Mouse (Mus musculus) T-cell, adult 2 months (primary cell): Measurements from ENCODE around the gene Tapbp.
"Not testable (repeated sequence)": the region's sequence is repeated elsewhere in the genome, so short reads cannot be mapped to it uniquely, and the experiment has no call there.

Experiments used
- DNase-seq: peaks from one replicate; pipeline ENCODE4 v3.0.0; 2022; ENCODE audit warnings: low spot score

Gene Tapbp

GRCm38 (mm10) chr17:33948090-33948904 is 32.6 kb downstream of the Tapbp start:
- no peak for DNase-seq

DNA sequence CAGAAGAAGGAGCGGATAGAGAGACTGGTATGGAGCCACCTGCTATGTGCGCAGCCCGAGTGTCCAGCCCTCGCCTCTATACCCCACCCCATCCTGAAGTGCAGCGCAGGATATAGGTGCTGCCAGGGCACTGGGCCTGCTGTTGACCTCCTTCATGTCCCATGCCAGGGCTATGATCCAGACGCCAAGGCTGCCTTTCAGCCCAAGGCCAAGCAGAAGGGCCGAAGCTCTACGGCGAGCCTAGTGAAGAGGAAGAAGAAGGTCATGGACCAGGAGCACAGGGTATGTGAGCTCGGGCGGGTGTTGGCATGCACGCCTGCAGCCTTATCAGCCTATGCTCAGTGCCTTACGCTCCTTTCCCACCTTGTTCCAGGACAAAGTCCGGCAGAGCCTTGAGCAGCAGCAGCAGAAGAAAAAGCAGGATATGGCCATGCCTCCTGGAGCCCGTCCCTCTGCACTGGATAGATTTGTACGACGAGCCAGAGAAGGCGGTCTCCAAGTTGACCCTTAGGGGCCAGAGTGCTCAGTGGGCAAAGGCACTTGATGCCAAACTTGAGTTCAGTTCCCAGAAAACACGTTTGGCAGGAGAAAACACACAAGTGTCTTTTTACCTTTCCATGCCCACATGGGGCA is 33.3 kb downstream of the Tapbp start:
- DNase-seq: no peak

- DNase-seq: no peak
Measured at GRCm38 (mm10) chr17:33950131-33950625, 34.5 kb downstream of the Tapbp start.

DNA sequence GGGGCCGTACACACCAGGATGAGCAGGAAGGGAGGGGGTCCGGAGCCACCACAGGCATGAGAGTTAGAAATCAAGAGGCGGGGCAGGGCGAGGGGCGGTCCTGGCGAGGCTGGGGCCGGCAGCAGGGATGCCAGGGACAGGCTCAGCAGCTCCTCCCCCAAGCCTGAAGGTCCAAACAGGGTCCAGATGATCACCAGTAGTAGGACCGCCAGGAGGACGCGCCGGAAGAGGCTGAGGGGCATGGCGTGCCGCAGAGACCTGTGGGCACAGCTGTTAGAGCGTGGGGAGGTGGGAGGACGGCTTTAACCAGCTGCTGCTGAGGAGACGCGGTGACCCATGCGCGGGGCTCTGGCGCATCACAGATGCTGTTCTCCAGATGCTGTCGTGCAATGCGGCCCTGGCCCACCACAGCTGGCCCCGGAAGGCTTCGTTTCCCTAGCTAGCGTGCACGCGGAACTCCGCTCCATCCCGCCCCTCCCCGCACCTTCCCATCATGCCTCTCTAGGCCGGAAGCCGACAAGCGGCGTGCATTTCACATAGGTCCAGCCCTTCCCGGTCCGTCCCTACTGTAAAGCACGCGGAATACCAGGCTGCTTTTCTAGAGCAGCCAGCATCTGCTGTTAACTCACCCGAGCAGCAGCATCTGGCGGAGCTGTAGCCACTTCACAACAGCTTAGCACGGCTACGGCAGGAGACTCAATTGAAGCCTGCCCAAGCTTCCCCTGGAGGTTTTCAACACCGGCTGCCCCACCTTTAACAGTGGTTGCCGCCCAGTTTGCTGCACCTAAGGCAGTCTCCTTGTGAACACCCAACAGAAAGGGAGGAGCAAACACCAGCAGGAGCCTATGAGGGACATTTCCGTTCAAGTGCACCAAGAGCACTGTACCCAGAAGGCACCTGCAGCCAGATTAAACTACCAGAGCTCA is 35.6 kb downstream of the Tapbp start, which contains the start of gene B3galt4:
TSS of gene B3galt4 (minus strand) at position 468 of the 926 bp plus-strand sequence.
- DNase-seq: peak; percentile 87

- DNase-seq: not testable (repeated sequence)
Measured at GRCm38 (mm10) chr17:33952015-33952414, 36.3 kb downstream of the Tapbp start.

DNA sequence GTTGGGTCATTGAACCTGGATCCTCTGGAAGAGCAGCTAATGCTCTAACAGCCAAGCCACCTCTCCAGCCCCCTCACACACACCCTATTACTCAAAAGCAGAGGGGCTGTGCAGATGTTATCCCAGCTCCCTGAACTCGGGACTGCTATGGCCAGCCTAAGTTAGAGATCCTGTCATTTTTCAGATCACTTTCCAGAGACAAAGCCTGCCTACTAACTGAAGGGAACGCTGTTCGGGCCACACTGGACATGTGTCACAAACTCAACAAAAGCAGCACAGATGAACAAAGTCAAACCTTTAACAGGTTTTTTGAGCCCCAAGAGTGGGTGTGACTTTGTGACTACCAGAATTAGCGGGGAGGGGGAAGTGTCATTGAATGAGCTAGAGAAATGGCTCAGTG is 37.2 kb downstream of the Tapbp start:
- no peak for DNase-seq

DNA sequence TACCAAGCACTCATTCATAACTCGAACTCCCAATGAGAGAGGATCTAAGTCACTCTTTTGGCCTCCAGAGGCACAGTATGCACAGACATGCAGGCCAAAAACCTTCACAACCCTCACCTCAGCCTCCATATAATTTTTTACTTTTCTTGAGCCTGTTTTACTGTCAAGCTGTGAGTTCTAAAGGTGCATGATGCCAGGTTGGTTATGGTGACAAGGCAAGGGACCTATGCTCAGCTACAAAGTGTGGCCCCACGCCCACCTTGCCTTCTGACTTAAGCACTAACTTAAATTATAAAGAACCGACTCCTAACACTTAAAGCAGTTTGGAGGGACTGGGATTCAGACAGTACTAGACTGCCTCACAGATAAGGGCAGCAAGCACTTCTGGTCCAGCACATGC is 37.6 kb downstream of the Tapbp start:
- no peak for DNase-seq

- no peak for DNase-seq
Measured at GRCm38 (mm10) chr17:33953961-33954565, 38.4 kb downstream of the Tapbp start.

DNA sequence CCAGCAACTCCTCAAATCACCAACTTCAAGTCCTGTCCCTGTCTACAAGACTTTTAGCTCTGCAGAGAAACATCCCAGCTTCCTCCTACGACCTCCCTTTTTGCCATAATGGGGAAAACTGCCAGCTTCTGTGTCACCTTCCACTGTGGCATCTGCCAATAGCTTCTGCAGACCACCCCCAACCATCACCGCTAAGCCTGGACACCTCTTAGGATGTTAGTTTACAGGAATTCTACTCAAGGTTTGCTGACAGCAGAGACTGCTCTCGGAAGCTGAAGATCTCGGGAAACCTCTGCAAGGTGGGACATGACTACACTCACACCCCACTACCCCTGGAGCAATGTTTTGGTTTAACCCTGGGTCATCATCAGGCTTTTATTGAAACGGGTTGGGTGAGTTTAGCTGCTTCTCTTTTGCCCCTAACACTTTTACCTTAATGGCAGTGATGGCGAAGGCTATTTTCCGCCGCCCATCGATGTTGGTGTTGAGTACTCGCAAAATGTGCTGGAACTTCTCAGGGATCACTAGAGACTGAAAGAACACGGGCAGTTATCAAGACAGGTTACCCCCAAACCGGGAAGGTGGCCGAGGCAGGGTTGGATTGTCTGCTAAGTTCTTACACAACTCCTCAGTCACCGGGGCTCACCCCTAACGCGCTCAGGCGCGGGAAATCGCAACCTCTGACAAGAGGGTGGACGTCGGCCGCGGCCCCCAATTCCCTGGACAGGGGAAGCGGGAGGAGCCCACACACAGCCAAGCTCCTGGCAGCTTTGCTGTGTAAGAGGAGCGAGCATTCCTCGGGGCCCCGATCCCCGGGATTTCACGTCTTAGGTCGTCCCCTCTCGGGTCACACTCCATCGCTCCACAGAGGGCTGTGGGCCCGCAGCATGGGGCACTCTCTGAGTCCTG is 39.2 kb downstream of the Tapbp start:
- no peak for DNase-seq

DNA sequence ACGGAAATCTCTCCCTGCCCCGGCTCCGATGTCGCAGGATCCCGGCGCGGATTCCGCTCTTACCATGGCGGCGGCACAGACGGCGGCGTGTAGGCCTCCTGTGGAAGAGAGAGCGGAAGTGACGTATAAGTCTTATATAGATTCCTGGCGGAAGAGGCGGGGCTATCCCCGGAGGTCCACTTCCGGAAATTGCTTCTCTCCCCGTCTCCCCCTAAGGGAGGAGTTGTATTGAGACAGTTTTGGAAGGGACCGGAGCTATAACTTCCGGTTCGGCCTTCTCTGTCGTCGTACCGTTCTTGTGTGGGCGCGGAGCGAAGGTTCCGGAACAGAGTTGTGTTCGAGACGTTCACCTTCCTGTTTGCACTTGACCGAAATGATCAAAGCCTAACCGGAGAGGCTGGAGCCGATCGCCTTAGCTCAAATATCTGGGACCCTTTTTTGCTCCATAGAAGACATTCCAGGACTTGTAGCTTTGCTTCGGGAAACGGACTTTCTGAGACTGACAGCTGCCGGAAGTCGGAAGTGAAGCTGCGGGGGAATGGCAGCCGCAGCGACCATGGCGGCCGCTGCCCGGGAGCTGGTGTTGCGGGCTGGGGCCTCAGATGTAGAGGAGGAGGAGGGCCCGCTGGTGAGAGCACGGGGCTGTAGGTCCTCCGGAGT is 40.0 kb downstream of the Tapbp start, which contains the start of the genes Vps52 and Rps18:
TSS of gene Vps52 (plus strand) at position 258 of the 660 bp plus-strand sequence.
TSS of gene Rps18 (minus strand) at position 447 of the 660 bp plus-strand sequence.
- DNase-seq: peak; percentile 98

GRCm38 (mm10) chr17:33956336-33956735 is 40.6 kb downstream of the Tapbp start:
- DNase-seq: no peak

GRCm38 (mm10) chr17:33957493-33957892 is 41.8 kb downstream of the Tapbp start:
- DNase-seq: no peak

- no peak for DNase-seq
Measured at GRCm38 (mm10) chr17:33958451-33958850, 42.8 kb downstream of the Tapbp start.

DNA sequence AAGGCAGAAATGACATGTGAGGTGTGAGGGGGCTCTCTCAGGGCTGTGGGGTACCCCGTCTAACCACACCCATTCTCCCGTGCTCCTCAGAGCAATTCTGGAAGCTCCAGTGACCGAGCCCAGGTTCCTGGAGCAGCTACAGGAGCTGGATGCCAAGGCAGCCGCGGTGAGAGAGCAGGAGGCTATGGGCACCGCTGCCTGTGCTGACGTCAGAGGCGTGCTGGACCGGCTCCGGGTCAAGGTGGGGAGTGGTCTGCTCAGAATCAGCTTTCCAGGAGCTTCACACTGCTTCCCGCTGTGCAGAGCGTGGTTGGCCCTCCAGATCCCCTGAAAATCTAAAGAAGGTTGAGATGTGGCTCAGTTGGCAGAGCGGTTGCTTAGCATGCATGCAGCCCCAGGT is 43.4 kb downstream of the Tapbp start:
- no peak for DNase-seq

DNA sequence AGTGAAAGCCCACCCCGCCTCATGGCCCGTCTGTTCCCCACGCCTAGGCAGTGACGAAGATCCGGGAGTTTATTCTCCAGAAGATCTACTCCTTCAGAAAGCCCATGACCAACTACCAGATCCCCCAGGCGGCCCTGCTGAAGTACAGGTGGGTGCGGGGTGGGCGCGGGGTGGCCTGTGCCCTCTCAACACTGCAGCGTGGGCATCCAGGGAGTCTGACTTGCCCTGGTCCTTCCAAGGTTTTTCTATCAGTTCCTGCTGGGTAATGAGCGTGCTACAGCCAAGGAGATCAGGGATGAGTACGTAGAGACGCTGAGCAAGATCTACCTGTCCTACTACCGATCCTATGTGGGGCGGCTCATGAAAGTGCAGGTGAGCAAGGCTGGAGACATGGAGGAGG is 44.2 kb downstream of the Tapbp start:
- no peak for DNase-seq

DNA sequence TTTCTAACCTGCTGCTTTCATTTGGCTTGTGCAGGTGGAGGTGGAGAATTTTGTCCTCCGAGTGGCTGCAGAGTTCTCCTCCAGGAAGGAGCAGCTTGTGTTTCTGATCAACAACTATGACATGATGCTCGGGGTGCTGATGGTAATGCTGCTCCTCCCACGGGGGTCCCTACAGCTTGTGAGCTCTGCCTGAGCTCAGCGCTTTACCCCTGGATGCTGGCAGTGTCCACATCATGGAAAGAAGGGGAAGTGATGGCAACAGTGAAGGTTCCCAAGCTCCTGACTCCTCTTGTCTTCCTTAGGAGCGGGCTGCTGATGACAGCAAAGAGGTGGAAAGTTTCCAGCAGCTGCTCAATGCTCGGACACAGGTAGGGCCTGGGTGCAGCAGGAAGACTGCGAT is 47.2 kb downstream of the Tapbp start:
- DNase-seq: no peak

DNA sequence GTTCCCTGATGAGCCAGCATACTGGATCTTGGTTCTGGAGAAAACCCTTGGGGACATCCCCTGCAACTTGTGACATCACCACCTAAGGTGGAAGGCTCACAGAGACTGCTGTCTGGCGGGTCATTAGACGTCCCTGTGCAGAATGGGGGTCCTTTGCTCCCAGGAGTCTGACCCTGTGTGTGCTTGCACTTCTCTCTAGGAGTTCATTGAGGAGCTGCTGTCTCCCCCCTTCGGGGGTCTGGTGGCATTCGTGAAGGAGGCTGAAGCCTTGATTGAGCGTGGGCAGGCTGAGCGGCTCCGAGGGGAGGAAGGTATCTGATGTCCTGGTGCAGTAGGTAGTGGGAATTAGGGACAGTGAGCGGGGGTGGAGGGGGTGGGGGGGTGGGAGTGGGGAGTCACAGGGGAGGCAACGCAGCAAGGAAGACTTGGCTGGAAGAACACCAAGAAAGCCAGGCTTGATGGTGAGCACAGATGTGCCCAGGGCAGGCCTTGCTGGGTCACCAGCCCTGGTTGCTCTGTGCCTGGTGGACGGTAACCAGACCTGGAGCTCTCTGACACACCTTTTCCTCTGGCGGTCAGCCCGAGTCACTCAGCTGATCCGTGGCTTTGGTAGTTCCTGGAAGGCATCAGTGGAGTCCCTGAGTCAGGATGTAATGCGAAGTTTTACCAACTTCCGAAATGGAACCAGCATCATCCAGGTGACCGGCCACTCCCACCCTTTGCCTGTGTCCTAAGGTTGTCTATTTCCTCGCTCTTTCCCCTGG is 49.6 kb downstream of the Tapbp start:
- no peak for DNase-seq

GRCm38 (mm10) chr17:33965846-33966550 is 50.3 kb downstream of the Tapbp start:
- no peak for DNase-seq

DNA sequence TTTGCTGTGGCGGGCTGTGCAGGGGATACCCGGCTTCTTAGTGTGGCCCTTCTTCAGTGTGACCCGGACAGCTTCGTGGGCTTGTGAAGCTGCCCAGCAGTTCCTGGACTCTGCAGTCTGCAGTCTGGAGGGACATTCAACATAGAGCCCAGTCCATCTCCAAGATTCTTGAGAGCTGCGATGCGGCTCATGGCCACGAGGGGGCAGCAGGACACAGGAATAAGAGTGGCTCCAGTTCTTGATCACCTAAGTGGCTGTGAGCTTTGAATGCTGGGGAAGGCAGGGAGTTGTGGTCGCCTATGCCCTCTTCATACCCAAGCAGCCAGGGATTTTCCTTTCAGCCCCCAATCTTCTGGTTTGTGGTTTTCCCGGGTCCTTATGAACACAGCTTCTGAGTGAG is 52.8 kb downstream of the Tapbp start:
- DNase-seq: peak; percentile 77
